Mouse (Mus musculus) adrenal gland, adult 8-10 months (tissue): ENCODE measurements around the gene Ankrd39. TPM values are rescaled to one million over a fixed set of nuclear protein-coding genes. Genes with fewer than 3 reads are reported as not detected.

Experiments used
- DNase-seq: peaks from one replicate; pipeline ENCODE4 v3.0.0; 2022
- total RNA-seq, 4 experiments: library from RNA; stranded (reverse); gene quantifications; 2 replicates each; pipeline ENCODE4 v1.2.4; 2022

The Ankrd39 gene
- 10 to 100 TPM; 15.4 to 26.8 (median 18.7) TPM for total RNA-seq

GRCm38 (mm10) chr1:36546888-36547471 is at the start of gene Ankrd39:
Gene Ankrd39 (minus strand): TSS chr1:36547445.
- peak; percentile 98 for DNase-seq

GRCm38 (mm10) chr1:36596114-36596513 is 48.9 kb upstream of the Ankrd39 start:
- peak; percentile 67 for DNase-seq

GRCm38 (mm10) chr1:36595167-36595931 is 48.1 kb upstream of the Ankrd39 start:
- DNase-seq, result no peak

GRCm38 (mm10) chr1:36593099-36593498 is 45.9 kb upstream of the Ankrd39 start:
- no peak for DNase-seq

DNA sequence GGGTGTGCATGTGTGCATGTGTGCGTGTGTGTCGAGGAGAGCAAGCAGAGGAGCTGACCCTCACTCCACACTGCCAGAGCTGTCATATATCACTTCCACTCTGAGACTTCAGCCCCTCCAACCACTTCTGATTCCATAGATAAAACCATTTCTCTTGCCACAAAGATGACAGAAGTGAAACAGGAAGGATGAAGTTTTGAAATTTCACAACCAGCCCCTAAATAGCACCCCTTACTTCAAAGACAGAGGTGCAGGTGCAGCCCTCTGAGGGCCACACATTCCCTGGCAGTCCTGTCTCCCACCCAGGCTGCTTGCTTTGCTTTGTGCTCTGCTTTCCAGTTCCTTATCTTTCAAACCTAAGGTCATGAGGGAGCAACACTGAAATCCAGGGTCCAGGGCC is 44.2 kb upstream of the Ankrd39 start:
- DNase-seq, result no peak

GRCm38 (mm10) chr1:36590664-36591063 is 43.4 kb upstream of the Ankrd39 start:
- DNase-seq, result no peak

DNA sequence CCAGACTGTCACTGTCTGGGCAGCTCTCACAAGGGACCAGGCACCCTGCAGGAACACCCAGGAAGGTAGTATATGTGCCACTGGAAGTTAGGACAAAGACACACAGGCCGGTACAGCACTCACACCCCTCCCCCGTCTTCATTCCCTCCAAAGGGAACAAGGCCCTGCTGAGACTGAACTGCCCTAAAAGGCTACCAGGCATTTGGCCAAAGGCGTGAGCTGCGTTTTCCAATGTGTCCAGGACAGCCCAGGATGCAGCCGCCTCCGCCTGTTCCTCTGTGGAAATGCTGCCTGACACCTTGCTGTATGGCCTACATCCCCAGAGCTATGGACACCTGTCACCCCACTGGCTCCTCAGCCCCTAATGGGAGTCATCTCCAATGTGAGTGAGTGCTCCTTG is 42.2 kb upstream of the Ankrd39 start:
- no peak for DNase-seq

GRCm38 (mm10) chr1:36588476-36589450 is 41.5 kb upstream of the Ankrd39 start:
- DNase-seq, result no peak

DNA sequence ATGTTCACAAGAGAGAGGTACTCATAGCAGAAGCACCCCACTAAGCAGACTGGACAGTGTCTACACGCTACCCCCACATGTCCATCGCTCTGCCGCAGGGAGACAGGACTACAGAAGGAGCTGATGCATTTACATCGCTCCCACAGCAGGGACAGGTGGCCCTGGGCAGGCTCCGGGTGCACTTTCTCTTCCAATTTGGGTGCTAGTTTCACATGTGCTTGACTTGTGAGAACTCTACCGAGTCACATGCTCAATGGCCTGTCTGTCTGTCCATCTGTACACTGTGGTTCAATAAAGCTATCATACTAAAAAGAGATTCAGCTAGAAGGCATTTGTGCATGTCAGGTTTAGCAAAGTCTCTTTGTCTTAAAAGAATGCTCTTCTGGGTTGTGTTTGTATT is 40.6 kb upstream of the Ankrd39 start:
- no peak for DNase-seq

GRCm38 (mm10) chr1:36586288-36586687 is 39.0 kb upstream of the Ankrd39 start:
- no peak for DNase-seq

- DNase-seq, result no peak
These were observed 36.3 kb upstream of the Ankrd39 start for GRCm38 (mm10) chr1:36583408-36584116.

GRCm38 (mm10) chr1:36582211-36582610 is 35.0 kb upstream of the Ankrd39 start:
- no peak for DNase-seq

- no peak for DNase-seq
These were observed 34.0 kb upstream of the Ankrd39 start for GRCm38 (mm10) chr1:36581260-36581659.

DNA sequence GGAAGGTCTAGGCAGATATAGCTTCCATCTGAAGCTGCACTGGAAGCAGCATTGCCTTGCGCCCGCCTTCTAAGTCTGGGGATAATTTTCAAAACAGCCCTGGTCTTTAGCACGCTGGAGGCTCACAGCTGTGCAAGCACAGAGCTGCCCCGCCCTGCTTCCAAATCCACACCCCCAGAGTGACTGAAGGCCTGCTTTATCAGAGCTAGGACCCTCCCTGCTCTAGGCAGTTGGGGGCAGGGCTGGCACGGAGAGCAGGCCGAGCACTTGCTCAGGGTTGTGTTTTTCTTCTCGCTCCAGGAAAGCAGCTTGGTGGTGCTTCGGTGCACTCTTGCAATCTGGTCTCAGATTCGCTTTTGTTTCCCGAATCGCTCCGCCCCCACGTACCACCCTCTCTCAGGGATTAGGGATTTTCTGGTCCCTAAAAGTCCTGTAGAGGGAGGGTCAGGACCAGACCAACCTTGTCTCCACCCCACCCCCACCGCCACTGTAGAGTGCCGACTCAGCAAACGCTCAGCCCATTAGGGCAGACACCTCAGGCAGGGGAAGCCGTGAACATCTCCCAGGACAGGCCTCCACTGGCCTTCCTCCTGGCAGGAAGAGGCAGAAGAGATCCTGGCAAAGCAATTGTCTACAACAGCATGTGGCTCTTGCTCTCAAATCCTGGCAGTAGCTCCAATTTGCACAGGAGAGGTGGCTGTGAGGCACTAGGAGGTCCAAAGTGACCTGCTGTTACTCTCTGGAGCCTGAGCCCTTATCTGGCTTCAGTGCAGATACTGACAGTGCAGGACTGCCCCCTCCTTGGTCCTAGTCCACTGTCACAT is 33.4 kb upstream of the Ankrd39 start:
- peak; percentile 50 for DNase-seq

DNA sequence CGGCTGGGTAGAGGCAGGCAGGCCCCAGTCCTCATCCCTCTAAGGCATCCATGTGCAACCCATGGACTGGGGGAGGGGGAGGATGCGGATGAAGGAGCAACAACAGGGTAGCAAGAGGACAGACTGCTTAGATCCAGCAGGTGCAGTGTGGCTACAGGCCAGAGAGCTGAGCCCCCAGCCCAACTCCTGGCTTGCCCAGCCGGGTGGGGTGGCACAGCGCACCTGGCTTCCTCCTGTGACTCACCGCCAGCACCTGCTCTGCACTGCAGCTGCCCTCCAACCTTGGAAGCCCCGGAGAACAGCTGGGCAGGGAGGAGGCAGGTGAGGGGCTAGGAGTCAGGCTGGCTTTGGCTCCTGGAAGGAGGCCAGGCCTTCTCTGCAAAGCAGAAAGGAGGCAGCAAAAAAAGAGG is 32.7 kb upstream of the Ankrd39 start:
- DNase-seq, result no peak

DNA sequence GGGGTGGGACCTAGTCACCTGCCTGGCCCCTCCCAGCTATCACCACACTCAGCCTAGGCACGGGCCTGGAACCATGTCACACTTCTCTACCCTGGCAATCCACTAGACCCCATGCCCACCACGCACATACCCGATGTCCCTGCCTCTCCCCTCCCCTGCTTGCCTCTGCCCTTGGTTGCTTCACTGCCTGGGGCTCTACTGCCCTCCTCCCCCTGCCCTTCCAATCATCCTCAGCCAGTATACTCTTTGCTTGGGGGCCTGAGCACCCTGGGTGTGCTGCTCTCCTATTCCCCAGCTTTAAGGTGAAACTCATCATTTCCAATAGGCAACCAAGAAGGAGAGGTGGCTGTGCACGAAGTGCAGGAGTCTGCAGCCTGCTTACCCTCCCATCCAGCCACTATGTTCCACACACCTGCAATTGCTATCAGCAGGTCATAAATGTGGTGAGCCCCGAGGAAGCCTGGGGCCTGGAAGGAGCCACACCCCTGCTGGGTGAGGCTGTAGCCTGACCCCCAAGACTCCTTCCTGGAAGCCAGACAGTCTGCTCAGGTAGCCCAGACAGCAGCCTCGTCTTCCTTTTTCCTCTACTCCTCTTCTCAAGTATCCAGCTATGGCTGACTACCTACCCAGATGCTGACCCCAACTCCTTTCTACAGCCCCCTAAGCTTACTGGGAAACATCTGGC is 29.9 kb upstream of the Ankrd39 start:
- no peak for DNase-seq

GRCm38 (mm10) chr1:36575347-36575746 is 28.1 kb upstream of the Ankrd39 start:
- DNase-seq, result no peak

DNA sequence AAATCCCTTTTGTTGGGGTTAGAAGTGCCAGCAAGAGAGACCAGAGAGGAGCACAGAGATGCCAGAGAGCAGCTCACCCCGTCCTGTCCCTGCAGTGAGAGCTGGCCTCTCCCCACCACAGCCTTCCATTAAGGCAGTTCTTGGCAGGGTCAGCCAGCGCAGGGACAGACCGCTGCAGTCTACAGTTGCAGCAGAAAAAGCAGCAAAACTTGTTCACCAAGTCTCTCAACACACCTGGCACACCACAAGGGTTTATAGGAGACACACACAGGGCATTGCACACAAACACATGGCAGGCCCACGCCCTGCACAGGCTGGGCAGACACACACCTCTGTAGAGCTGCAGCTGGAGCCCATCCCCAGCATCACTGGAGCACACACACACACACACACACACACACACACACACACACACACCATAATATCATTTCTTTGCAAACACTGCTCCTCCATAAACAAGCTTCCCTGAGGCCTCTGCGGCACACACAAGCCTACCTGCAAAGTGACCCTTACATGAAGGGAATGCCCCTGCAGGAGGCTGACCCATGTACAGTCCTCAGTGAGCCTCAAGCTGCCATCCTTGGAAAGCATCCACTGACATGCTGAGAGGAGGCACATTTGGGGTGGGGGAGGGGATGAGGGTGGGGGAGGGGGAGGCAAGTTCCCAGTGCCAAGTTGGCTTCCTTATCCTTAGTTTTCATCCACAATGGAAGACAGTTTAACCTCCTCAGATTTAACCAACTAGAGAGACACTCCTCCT is 27.1 kb upstream of the Ankrd39 start:
- no peak for DNase-seq

GRCm38 (mm10) chr1:36573524-36573923 is 26.3 kb upstream of the Ankrd39 start:
- no peak for DNase-seq

DNA sequence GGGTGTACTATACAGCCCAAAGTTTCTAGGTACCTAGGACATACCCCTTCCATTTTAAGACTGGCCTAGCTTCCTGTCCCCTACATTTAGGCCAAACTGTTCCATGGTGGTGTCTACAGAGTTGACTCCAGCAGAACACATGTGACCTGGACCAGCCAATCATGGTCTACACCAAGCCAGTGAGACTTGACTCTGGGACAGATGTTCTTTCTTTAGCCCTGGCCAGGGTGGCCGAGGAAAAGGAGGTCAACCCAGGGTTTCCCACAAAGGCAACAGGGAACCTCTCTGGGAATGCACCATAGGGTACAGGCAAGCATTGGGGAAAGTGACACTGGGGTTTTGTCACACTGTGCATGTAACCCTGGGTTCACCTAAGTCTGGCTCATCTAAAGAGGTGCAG is 25.5 kb upstream of the Ankrd39 start:
- DNase-seq, result no peak
